Mouse (Mus musculus) testis, adult 2 months (tissue): ENCODE data around the gene Ceacam19. TPM values are rescaled to one million over a fixed set of nuclear protein-coding genes. Genes with fewer than 3 reads are reported as not detected.
A peak's percentile ranks its signal among the peaks of the same experiment; 100 is the strongest.

ENCODE experiments used
- H3K27ac ChIP-seq: fragments of 200-500 bp; 2 replicates; pipeline ENCODE4 v1.5.1; 2012; ENCODE audit warnings: low read depth, low read length; ENCODE audit not compliant: control insufficient read depth, insufficient read depth
- H3K27me3 ChIP-seq: fragments of 200-500 bp; 2 replicates; pipeline ENCODE4 v1.6.1; 2012; ENCODE audit warnings: mild to moderate bottlenecking, low read length, moderate library complexity; ENCODE audit not compliant: control insufficient read depth, insufficient read depth
- H3K36me3 ChIP-seq: fragments of 200-500 bp; 2 replicates; pipeline ENCODE4 v1.6.1; 2012; ENCODE audit warnings: mild to moderate bottlenecking, low read length; ENCODE audit not compliant: control insufficient read depth, insufficient read depth
- H3K4me1 ChIP-seq: fragments of 200-500 bp; 2 replicates; pipeline ENCODE4 v1.6.1; 2012; ENCODE audit warnings: low read length; ENCODE audit not compliant: control insufficient read depth, insufficient read depth
- H3K4me3 ChIP-seq: fragments of 200-500 bp; 2 replicates; pipeline ENCODE4 v1.5.1; 2012; ENCODE audit warnings: low read depth, mild to moderate bottlenecking, low read length, moderate library complexity, mixed read lengths; ENCODE audit not compliant: control insufficient read depth
- CTCF ChIP-seq: fragments of 200-500 bp; IDR thresholded peaks from 2 replicates; pipeline ENCODE4 v1.5.1; 2012; ENCODE audit warnings: low read depth, mild to moderate bottlenecking, inconsistent platforms, low read length, moderate library complexity; ENCODE audit not compliant: control insufficient read depth, insufficient read depth, insufficient replicate concordance
- POLR2A ChIP-seq: fragments of 200-500 bp; IDR thresholded peaks from 2 replicates; pipeline ENCODE4 v1.6.1; 2012; ENCODE audit warnings: low read depth, mild to moderate bottlenecking, inconsistent platforms, low read length, moderate library complexity; ENCODE audit not compliant: control insufficient read depth
- polyA plus RNA-seq: library from polyadenylated mRNA; depleted of rRNA; stranded (reverse); fragments of >200 nt; gene quantifications from 2 replicates; pipeline ENCODE4 v1.2.3, GENCODE M21; 2012

Gene Ceacam19
- polyA plus RNA-seq, 1 experiment, result not detected

DNA sequence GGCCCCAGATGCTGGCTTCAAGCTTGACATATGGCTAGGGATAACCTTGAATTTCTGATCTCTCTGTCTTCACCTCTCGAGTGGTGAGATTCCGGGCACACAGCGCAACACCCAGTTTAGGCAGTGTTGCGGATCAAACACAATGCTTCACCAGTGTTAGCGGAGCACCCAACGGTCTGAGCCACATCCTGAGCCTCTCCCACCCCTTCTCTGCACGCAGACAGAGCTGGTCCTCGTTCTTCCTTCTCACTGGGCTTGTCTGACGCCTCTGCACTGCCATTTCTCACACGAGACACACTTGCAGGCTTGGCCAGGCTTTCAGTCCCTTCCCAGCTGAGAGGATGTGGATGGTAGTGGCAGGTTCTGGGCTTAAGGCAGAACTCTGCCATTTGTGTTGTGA lies 28.0 kb downstream of the Ceacam19 start:
- Histone ChIP-seq H3K4me3 (no peak overlapping the region), H3K36me3 (no peaks in the 10 kb centered on the region)
- no peak for TF ChIP-seq CTCF
- TF ChIP-seq POLR2A, result no peak

DNA sequence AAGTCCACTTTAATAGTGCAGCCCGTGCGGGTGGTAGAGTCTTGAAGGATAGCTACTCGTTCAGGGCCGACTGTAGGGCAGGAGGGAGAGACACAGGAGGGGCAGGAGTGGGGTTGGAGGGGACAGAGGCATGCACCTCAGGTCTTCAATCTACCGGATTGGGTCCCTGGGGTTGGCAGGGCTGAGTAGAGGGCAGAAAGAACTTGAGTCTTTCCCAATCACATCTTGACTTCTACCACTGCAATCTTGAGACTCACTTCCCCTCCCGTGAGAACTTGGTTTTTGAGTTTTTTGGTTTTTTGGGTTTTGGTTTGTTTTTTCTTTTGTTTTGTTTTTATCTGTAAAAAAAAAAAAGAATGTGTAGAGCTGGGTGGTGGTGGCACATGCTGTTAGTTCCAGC lies 31.5 kb downstream of the Ceacam19 start:
- TF ChIP-seq POLR2A (no peak), CTCF (no peak)
- H3K4me3 ChIP-seq, result no peak overlapping the region
- peaks cover 9% of the 10 kb centered on the region for H3K4me1 ChIP-seq
- no peak overlapping the region for H3K27ac ChIP-seq
- H3K27me3 ChIP-seq, result no peaks in the 10 kb centered on the region
- H3K36me3 ChIP-seq, result no peaks in the 10 kb centered on the region

More for the DNA sequence above, 28.0 kb downstream of the Ceacam19 start:
- H3K27me3 ChIP-seq, result no peaks in the 10 kb centered on the region
- H3K4me1 ChIP-seq, result peaks cover 9% of the 10 kb centered on the region
- no peak overlapping the region for H3K27ac ChIP-seq

DNA sequence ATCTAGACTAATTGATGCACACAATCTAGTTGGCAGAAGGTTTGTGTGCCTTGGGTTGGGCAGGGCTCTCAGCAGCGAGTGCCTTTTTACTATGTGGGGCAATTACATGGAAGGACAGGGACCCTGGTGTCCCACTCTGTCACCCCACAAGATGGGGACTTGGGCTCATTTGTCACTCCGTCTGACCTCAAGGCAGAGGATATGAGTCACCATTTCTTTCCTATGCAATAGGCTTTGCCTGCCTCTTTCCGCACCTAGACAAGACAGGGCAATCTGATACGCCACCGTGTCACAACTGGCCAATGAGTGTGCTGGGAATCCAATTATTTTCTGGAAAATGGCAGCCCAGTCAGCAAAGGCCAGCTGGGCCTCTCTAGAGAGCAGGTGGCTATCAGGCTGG lies 32.1 kb downstream of the Ceacam19 start:
- Histone ChIP-seq H3K4me3 (no peak overlapping the region), H3K36me3 (no peaks in the 10 kb centered on the region), H3K4me1 (peaks cover 9% of the 10 kb centered on the region), H3K27me3 (no peaks in the 10 kb centered on the region), H3K27ac (no peak overlapping the region)
- TF ChIP-seq CTCF, result no peak
- no peak for TF ChIP-seq POLR2A

DNA sequence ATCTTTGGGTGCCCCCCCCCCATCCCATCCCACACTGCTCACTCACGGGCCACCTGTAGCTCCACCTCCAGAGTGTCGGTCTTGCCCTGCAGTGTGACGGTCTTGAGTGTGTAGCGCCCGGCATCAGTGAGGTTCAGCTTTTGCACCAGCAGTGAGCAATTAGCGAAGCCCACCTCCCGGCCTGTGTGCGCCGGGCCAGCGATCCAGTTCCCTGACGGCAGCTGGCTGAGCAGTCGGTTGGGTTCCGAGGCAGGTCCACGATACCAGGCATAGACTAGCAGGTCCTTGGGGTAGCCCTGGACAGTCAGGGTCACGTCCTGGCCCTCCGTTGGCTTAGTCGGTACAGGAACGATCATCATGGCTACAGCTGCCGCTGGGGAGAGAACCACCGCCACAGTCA lies 34.2 kb downstream of the Ceacam19 start:
- H3K27ac ChIP-seq, result no peak overlapping the region
- no peak overlapping the region for H3K4me3 ChIP-seq
- peaks cover 6% of the 10 kb centered on the region for H3K4me1 ChIP-seq
- no peaks in the 10 kb centered on the region for H3K36me3 ChIP-seq
- TF ChIP-seq CTCF, result no peak
- no peak for TF ChIP-seq POLR2A
- H3K27me3 ChIP-seq, result no peaks in the 10 kb centered on the region

DNA sequence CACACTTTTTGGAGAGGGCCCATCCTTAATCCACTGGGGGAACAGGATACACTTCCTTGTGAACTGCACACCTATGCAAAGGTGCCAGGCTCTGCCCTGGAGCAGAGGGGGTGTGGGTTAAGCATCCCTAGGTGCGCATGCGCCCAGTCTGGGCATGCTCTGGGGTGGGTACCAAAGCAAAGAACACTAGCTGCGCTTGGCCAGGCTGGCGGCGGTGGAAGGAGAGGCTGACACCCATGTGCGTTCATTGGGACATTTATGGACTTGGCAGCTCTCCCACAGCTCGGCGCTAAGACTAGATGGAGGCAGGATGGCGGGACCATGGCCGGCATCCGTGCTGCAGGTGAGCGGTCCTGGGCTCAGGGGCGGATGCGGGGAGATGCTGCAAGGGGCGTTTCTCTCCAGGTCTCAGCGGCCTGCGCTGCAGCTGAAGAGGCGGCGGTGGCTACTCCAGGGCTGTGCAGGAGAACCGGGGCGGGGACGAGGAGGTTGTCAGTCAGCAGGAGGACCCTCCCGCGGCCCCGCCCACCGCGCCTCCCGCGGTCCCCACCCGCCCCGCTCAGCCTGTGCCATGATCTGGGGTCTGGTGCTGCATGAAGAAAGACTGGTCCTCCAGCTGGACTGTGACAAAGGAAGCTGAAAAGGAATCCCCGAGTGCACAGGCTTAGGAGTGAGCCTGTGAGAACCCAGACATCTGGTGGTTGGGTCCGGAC lies 35.8 kb downstream of the Ceacam19 start, which contains the start of gene Gm19345:
Gm19345 (plus strand) TSS at position 146 of the 713 bp plus-strand sequence.
- no peaks in the 10 kb centered on the region for H3K27me3 ChIP-seq
- TF ChIP-seq CTCF (no peak), POLR2A (no peak)
- no peak within 1 kb of the TSS for H3K27ac ChIP-seq
- H3K4me3 ChIP-seq, result no peak within 1 kb of the TSS
- H3K4me1 ChIP-seq, result peaks cover 3% of the 10 kb centered on the region; the same call in 1 of the 2 replicates
- no peaks in the 10 kb centered on the region for H3K36me3 ChIP-seq

DNA sequence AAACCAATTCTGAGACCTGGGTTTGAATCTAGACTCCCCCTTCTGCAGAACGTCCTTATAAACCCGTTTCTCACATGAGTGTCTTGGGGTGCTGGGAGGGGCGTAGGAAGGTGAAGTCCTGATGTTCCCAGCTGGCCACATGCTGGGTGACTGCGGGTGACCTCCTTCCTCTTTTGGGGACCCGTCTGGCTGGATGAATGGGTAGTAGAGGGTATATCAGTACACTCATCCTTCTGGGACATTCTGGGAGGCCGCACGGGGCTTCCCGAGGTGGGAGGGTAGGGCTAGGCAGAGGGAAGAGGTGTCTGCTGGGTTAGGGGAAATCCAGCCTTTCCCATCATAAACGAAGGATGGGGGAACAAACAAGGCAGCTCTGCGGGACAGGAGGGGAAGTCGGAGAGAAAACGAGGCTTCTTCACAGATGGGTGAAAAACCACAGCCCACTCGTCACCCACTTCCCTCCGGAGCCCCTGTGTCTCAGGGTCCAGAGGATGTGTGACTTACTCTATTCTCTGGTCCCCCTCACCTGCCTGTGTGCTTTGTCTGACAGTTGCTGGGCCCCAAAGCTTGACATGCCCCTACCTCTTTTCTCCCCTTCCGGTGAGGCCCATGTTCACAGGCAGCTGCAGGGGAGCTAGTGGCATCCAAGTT lies 43.1 kb downstream of the Ceacam19 start:
- TF ChIP-seq CTCF, result no peak
- no peak for TF ChIP-seq POLR2A
- H3K4me1 ChIP-seq, result peaks cover 17% of the 10 kb centered on the region
- no peaks in the 10 kb centered on the region for H3K27me3 ChIP-seq
- H3K4me3 ChIP-seq, result no peak overlapping the region
- no peaks in the 10 kb centered on the region for H3K36me3 ChIP-seq
- no peak overlapping the region for H3K27ac ChIP-seq

DNA sequence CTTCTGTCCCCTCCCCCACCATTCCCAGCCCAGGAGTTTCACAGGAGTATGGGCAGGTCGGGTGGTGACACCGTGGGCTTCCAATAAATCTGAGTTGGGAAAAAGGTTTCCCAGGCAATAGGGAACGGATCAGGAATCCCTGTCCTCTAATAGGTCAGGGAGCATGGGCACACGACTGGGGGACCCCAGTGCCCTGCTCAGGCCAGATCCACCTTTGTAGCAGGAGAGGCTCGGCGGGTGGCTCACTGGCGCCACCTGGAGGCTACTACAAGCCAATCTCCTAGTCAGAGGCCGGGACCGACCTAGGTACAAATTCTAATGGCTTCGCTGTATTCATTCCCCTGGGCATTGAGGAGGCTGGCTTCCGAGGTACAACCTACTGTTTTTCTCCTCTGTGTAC lies 44.2 kb downstream of the Ceacam19 start:
- TF ChIP-seq POLR2A (no peak), CTCF (peak; percentile 86)

More for the DNA sequence above, 44.2 kb downstream of the Ceacam19 start:
- peaks cover 17% of the 10 kb centered on the region for H3K4me1 ChIP-seq
- no peak overlapping the region for H3K27ac ChIP-seq
- no peak overlapping the region for H3K4me3 ChIP-seq
- H3K36me3 ChIP-seq, result no peaks in the 10 kb centered on the region
- no peaks in the 10 kb centered on the region for H3K27me3 ChIP-seq
